Mouse (Mus musculus) stomach, embryonic 16.5 days (tissue): ENCODE measurements around the gene Stat5b. TPM values are rescaled to one million over a fixed set of nuclear protein-coding genes. Genes with fewer than 3 reads are reported as not detected.
"Not testable (repeated sequence)": the region's sequence is repeated elsewhere in the genome, so short reads cannot be mapped to it uniquely, and the experiment has no call there.

Experiments
- ATAC-seq: fragments of 200-750 bp; cut with Nextera tagmentation; 2 replicates; pipeline ENCODE4 v1.8.0; 2017; ENCODE audit warnings: moderate number of reproducible peaks, moderate TSS enrichment; ENCODE audit not compliant: insufficient read depth, low FRiP score
- H3K27ac ChIP-seq: fragments of 300-500 bp; sonication (generic); 2 replicates; pipeline ENCODE4 v1.5.1; 2014; ENCODE audit warnings: low read length
- H3K27me3 ChIP-seq: fragments of 300-500 bp; sonication (generic); 2 replicates; pipeline ENCODE4 v1.6.1; 2014; ENCODE audit warnings: low read length, control low read depth, mixed read lengths; ENCODE audit not compliant: control insufficient read depth, insufficient read depth
- H3K36me3 ChIP-seq: fragments of 300-500 bp; sonication (generic); 2 replicates; pipeline ENCODE4 v1.6.1; 2014; ENCODE audit warnings: low read length; ENCODE audit not compliant: control insufficient read depth, insufficient read depth
- H3K4me1 ChIP-seq: fragments of 300-500 bp; sonication (generic); 2 replicates; pipeline ENCODE4 v1.6.1; 2014; ENCODE audit warnings: low read length, control low read depth, mixed read lengths; ENCODE audit not compliant: control insufficient read depth, insufficient read depth
- H3K4me2 ChIP-seq: fragments of 300-500 bp; sonication (generic); 2 replicates; pipeline ENCODE4 v1.6.1; 2014; ENCODE audit warnings: low read depth, low read length, mixed read lengths
- H3K4me3 ChIP-seq: fragments of 300-500 bp; sonication (generic); replicated peaks from 2 replicates; pipeline ENCODE4 v1.5.1; 2014; ENCODE audit warnings: mild to moderate bottlenecking, low read length
- H3K9ac ChIP-seq: fragments of 300-500 bp; sonication (generic); 2 replicates; pipeline ENCODE4 v1.6.1; 2014; ENCODE audit warnings: low read length
- H3K9me3 ChIP-seq: fragments of 300-500 bp; sonication (generic); replicated peaks from 2 replicates; pipeline ENCODE4 v1.6.1; 2016; ENCODE audit warnings: low read length, control low read depth; ENCODE audit not compliant: control insufficient read depth
- WGBS: fragments of 180-500 bp; shearing (Covaris S2); extraction: QIAGEN DNeasy Blood & Tissue Kit; methylation state at CpG from one replicate; pipeline ENCODE4 v1.1.7; 2014; 5-methylcytosine and 5-hydroxymethylcytosine counted together
- polyA plus RNA-seq: library from polyadenylated mRNA; unstranded; fragments of >200 nt; fragmentation: Nextera tagmentation; extraction: Ambion mirVana; gene quantifications from 2 replicates; pipeline ENCODE4 v1.2.1, GENCODE M21; 2015

Gene Stat5b
- polyA plus RNA-seq, 1 experiment from 2014 or later: 27.4 TPM

DNA sequence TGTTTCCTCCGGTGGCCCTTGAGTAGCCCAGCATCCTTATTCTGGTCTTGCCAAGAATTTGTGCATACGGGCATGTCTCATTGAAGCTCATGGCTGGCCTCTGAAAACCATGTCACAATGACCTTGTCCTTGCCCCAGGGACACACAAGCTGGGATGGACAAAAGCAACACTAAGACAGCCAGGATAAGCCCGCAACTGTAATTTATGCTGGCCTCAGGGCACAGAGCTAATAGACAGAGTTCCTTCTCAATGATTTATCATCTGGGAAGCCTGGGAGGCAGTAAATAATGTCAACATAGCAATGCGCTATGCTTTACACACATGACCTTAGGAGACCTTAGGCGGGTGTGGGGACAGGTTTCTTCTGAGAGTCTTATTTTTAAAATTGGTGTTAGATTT is 51.1 kb downstream of the Stat5b start:
- Histone ChIP-seq H3K9me3 (no peaks in the 10 kb centered on the region), H3K4me3 (no peak overlapping the region), H3K36me3 (peaks cover 20% of the 10 kb centered on the region), H3K4me2 (no peak overlapping the region), H3K4me1 (no peaks in the 10 kb centered on the region), H3K27me3 (no peaks in the 10 kb centered on the region), H3K9ac (no peak overlapping the region), H3K27ac (no peak overlapping the region)
- ATAC-seq: no peak
- 62% methylated on average over 5 of the region's 5 CpGs for WGBS

DNA sequence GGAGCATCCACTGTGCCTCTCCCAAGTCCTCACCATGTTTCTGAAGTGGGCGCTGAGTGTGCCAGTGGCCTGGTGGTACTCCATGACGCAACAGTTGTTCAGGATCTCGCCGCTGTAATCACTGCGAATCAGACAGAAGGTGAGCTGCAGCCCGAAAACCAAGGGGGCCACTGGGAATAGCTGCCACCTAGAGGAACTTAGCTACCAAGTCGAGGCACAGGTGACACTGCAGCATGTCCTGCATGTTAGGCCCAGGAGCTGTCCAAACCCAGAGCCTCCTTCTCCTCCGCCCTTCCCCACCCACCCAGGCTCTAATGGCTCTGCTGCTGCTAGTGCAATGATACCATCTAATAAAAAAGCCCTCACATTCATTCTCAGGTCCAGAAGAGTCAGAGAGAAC is 53.9 kb downstream of the Stat5b start:
- no peaks in the 10 kb centered on the region for H3K27me3 ChIP-seq
- H3K4me3 ChIP-seq: no peak overlapping the region
- peaks cover 4% of the 10 kb centered on the region; the same call in 1 of the 2 replicates for H3K36me3 ChIP-seq
- no peak overlapping the region for H3K4me2 ChIP-seq
- ATAC-seq: no peak
- H3K4me1 ChIP-seq: no peaks in the 10 kb centered on the region
- H3K27ac ChIP-seq: no peak overlapping the region
- WGBS: 74% methylated on average over 8 of the region's 8 CpGs
- no peaks in the 10 kb centered on the region for H3K9me3 ChIP-seq
- no peak overlapping the region for H3K9ac ChIP-seq

DNA sequence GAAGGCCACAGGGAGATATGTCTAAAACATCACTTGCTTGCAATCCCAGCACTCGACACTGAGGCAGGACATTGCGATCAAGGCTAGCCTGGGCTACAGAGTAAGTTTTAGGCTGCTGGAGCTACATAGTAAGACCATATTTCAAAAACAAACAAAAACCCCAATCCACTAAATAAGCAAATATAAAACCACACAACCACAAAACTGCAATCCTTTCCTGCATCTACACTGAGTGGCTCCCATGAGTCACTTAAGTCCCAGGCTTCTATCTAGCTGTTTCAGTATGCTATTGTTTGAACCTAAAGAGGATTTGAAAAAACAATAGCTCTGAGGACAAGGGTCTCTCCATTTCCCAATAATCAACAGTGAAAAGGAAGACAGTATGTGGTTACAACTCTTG is 55.1 kb downstream of the Stat5b start:
- Histone ChIP-seq H3K27me3 (no peaks in the 10 kb centered on the region), H3K9me3 (no peaks in the 10 kb centered on the region), H3K36me3 (0 out of 2 replicates have a peak, but pooled peaks cover 4% of the 10 kb centered on the region), H3K27ac (no peak overlapping the region), H3K4me3 (no peak overlapping the region), H3K9ac (no peak overlapping the region), H3K4me2 (no peak overlapping the region), H3K4me1 (no peaks in the 10 kb centered on the region)
- ATAC-seq: no peak
- WGBS: 93% methylated on average over 2 of the region's 2 CpGs

DNA sequence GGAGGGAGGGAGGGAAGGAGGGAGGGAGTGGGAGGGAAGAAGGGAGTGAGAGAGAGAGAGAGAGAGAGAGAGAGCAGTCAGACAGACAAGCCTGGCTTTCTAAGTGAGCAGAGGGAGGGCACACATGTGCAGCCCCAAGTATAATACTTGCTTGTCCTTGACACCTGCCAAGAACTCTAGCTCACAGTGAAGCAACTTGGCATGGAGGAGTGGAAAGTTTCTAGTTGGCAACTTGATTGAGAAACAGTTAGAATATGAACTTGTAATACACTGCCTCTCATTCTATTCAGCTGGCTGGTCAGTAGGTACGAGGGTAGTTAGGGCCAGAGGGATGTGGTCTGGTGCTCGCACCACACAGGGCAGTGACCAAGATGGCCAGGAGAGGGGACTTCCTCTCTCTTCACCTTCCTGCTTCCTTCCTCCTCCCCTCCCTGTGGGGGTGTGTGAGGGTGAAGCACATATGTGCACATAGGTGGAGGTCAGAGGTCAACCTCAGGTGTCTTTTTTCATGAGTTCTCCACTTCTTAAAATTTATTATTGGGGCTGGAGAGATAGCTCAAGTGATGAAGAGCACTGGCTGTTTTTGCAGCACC is 59.0 kb downstream of the Stat5b start:
- Histone ChIP-seq H3K9ac (no peak overlapping the region), H3K27me3 (no peaks in the 10 kb centered on the region), H3K27ac (no peak overlapping the region), H3K36me3 (0 out of 2 replicates have a peak, but pooled peaks cover 4% of the 10 kb centered on the region), H3K4me3 (no peak overlapping the region), H3K4me1 (no peaks in the 10 kb centered on the region), H3K9me3 (no peaks in the 10 kb centered on the region), H3K4me2 (no peak overlapping the region)
- WGBS: 83% methylated on average over 2 of the region's 2 CpGs
- ATAC-seq: no peak

DNA sequence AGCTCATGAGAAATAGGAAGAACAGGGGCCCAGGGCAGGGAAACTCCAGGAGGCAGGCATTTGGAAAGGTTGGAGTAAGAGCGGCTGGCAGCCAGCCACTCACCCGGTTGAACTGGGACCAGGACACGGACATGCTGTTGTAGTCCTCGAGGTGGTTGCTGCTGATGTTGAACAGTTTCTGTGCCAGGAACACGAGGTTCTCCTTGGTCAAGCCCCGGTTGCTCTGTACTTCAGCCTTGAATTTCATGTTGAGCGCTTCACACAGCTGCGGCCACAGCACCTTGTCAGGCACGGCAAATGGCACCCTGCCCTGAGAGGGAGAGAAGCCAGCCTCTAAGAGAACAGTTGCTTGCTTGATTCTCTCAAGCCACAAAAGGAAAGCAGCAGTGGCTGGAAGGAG is 59.9 kb downstream of the Stat5b start:
- H3K4me2 ChIP-seq, ATAC-seq, H3K27ac ChIP-seq, H3K4me3 ChIP-seq, H3K9ac ChIP-seq, H3K9me3 ChIP-seq, H3K4me1 ChIP-seq, H3K27me3 ChIP-seq, H3K36me3 ChIP-seq: not testable (repeated sequence)
- 85% methylated on average over 9 of the region's 9 CpGs for WGBS

DNA sequence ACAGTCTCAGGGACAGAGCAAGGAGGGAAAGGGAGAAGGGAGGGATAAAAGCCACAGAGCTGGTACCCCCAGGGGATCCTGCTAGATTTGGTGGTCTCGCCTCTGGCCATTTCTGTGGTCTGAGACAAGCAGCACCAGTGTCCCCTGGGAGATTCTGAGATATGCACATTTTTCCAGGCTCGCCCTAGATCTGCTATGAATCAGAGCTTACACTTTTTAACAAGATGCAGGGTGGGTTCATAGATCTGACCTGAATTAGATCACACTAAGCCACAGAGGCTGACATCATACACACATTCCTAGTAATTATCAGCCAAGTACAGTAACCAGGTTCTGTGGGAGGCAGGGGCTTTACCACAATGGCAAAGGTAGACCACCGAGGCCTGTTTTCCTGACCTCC is 60.8 kb downstream of the Stat5b start:
- Histone ChIP-seq H3K4me3 (no peak overlapping the region), H3K36me3 (0 out of 2 replicates have a peak, but pooled peaks cover 4% of the 10 kb centered on the region), H3K27me3 (no peaks in the 10 kb centered on the region), H3K27ac (no peak overlapping the region), H3K9ac (no peak overlapping the region), H3K4me2 (no peak overlapping the region), H3K9me3 (no peaks in the 10 kb centered on the region), H3K4me1 (no peaks in the 10 kb centered on the region)
- WGBS: 90% methylated on average over 3 of the region's 3 CpGs
- no peak for ATAC-seq

DNA sequence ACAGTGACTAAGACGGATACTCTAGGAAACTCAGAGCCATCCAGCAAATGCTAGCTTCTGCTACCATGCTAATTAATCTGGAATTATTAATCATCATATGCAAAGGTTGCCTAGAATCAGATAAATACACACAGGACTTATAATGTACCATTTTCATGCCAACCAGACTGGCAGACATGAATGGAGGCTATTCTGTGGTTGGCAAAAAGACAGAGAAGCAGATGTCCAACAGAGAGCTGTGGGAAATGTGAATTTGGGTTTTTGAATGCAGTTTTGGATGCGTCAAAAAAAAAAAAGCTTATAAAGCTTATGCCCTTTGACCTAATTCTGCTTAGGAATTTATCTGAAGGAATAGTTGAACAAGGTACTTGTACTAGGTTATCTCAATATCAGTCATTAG is 64.8 kb downstream of the Stat5b start:
- H3K4me1 ChIP-seq: no peaks in the 10 kb centered on the region
- no peak overlapping the region for H3K27ac ChIP-seq
- no peak for ATAC-seq
- H3K4me2 ChIP-seq: no peak overlapping the region
- peaks cover 6% of the 10 kb centered on the region for H3K36me3 ChIP-seq
- H3K9ac ChIP-seq: no peak overlapping the region
- H3K27me3 ChIP-seq: no peaks in the 10 kb centered on the region
- H3K9me3 ChIP-seq: no peaks in the 10 kb centered on the region
- H3K4me3 ChIP-seq: no peak overlapping the region
- 88% methylated on average over 2 of the region's 2 CpGs for WGBS

DNA sequence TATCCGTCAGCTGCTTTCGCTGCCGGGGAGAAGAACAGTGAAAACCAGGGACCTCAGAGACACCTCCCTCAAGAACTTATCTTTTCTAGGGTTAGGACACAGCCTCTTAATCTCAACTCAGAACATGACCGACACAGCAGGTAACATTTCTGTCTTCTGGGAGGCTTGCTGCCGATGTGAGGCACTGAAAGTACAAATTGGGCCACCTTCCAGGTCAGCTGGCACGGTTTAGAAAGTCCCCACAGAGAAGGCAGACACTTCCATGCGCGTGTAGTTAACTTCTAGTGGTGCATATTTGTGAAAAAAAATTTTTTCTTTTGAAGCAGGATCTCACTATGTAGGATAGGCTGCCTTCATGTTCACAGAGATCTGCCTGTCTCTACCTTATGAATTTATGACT is 66.2 kb downstream of the Stat5b start:
- WGBS: 89% methylated on average over 8 of the region's 8 CpGs
- no peak for ATAC-seq
- no peaks in the 10 kb centered on the region for H3K4me1 ChIP-seq
- H3K4me2 ChIP-seq: no peak overlapping the region
- no peaks in the 10 kb centered on the region for H3K27me3 ChIP-seq
- peaks cover 6% of the 10 kb centered on the region for H3K36me3 ChIP-seq
- H3K9me3 ChIP-seq: no peaks in the 10 kb centered on the region
- no peak overlapping the region for H3K9ac ChIP-seq
- H3K27ac ChIP-seq: no peak overlapping the region
- no peak overlapping the region for H3K4me3 ChIP-seq

DNA sequence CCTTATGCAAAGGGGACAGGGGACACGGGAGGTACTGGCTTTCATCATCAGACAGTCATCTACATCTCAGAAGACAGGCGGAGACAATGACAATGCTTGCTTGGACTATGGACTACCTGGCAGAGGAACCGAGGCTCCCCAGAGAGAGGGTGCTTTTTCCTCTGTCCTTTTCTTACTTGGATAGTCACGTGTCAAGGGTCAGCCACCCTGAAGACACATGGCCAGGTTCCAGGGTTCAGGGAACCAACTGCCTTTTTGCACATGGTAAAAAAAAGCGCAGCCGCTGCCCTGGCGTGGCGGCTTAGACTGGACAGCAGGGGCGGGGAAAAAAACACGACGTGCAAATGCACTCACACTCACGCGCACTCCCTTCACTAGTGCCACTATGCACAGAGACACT is 68.0 kb downstream of the Stat5b start:
- H3K4me1 ChIP-seq: no peaks in the 10 kb centered on the region
- no peak for ATAC-seq
- WGBS: 81% methylated on average over 13 of the region's 13 CpGs
- H3K27me3 ChIP-seq: no peaks in the 10 kb centered on the region
- peaks cover 6% of the 10 kb centered on the region for H3K36me3 ChIP-seq
- H3K27ac ChIP-seq: no peak overlapping the region
- H3K4me3 ChIP-seq: no peak overlapping the region
- no peak overlapping the region for H3K4me2 ChIP-seq
- no peak overlapping the region for H3K9ac ChIP-seq
- H3K9me3 ChIP-seq: no peaks in the 10 kb centered on the region
